Mouse (Mus musculus) ovary, postnatal 36 days (tissue): ENCODE measurements at regions not wholly inside any gene's neighbourhood (a gene's known extent, or its start where the extent isn't known, plus 50 kb on each side); places are given as distances from the start of the nearest gene placed in this dataset.
"Not testable (repeated sequence)": the region's sequence is repeated elsewhere in the genome, so short reads cannot be mapped to it uniquely, and the experiment has no call there.

Experiments
- DNase-seq: peaks from one replicate; pipeline ENCODE4 v3.0.0; 2022; ENCODE audit warnings: low spot score, mixed read lengths

DNA sequence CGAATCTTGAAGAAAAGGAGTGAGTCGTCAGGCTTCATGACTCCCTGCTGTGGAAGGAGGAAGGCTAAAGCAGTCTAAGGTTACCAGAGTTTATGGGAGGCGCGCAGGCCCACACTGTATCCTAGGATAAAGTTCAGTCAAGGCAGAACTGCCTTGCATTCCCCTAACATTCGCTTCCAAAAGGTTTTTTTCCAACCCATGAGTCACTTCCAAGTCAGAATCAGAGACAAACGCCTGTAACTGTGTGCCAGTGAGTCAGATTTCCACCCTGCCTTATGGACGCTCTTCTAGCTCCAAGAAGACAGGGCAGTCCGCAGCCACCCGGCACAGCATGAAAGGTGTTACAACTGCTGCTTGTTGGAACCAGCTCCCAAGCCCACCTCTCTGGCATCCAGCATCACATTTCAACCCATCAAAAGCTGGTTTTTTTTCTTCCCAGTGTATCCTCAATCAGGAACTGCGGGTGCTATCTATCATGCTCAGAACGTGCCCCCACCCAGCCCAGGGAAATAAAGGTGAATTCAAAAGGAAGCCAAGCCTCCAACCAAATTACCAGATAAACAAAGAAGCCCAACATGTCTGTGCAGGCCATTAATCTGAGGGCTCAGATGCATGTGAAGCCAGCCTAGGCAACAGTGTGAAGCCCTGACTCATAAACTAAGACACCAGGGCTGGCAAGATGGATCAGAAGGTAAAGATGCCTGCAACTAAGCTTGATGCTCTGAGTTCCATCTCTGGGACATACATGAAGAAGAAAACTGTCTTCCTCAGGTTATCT is 138.2 kb upstream of the Tbl1xr1 start:
- DNase-seq = no peak

DNA sequence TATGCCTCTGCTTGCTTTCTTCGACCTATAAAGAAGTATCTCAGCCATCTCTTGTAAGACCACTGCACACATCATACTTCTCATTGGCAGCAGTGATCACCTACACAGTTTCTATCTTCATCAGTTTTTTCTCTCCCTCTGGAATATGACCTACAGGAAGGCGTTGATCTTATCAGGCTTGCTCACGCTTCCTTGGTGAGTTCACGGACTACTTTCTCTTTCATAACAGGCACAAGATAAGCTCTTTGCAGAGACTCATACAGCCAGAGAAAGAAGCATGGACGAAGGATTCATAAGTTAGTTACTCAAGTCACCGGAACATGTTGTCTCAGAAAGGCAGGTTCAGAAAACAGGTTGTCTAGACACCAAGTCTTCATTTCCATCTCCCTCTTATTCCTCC is 136.7 kb upstream of the Tbl1xr1 start:
- no peak for DNase-seq

DNA sequence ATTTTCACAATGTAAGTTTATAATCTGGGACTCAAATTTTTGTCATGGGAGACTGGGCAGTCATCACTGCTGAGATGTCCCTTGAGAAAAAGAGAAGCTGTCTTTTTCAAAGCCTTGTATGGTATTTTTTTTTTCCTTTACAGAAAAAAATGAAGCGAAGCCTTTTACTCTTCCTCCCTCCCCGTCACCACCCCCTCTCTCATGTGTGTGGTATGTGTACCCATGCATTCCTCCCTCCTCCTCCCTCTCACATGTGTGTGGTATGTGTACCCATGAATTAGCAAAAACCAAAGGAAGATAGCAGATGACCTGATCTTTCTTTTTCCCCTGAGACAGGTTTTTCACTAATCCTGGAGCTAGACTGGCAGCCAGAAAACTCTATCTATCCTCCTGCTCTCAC is 134.9 kb upstream of the Tbl1xr1 start:
- DNase-seq = no peak

DNA sequence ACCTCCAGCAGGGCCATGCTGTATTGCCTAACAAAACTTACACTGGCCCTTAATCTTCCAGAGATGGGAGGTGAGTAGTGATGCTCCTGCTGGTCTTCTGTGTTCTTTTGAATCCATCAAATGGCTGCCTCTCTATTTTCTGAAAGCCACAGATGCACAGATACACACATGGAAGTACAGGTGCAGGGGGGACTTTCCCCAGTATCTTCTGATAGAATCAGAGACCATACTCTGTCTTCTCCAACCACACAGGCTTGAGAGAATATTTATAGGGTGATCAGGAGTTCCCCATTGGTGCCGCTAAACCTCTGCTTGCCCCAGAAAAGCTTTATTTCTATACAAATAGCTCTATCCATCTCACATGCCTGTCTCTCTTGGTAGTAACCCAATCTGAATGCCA is 133.5 kb upstream of the Tbl1xr1 start:
- DNase-seq = no peak

DNA sequence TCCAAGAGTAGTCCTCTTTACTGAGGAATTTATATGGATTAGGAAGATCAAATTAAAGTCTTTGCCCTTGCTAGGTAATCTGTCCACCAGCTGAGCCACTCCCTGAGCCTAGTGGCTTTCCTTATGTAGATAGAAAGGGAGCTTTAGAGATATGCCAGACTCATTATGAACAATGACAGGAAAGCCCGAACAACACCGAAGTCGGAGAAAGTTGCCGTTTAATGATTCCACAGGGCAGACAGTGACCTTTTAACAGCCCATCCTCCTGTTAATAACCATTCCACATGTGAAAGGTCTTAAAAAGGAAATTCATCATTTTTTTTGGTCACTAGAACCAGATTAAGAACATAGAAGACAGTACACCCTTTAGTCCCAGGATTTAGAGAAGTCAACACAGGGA is 130.7 kb upstream of the Tbl1xr1 start:
- no peak for DNase-seq

DNA sequence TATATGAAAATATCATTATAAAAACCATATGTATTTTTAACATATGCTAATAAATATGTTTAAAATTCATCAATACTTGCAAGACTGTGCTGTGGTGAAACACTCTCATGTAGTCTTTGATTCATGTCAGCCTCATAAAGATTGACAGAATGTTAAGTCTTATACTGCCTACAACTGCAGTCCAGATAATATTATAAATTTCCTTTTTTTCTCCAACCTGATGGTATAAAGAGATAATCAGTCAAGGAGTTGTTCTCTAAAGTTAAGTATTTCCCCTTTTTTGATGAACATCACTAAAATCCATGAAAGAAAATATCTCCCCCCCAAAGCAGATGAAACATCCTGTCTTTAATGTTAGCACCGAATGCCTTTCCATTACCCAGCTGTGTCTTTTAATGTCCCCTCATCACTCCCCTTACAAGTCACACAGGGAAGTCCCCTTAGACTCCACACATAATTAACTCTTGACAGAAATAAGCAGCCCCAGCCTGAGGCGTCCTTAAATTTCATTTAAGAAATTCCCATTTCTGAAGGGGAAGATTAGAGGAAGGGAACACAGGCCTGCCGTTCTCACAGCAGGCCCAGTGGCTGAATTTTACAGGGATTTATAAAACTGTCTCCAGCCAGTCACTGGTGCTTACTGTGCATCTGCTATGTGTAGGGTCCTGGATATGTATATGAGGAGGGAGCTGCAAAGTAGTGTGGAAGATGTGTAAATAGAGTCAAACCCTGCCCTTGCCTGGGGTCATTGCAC is 129.0 kb upstream of the Tbl1xr1 start:
- DNase-seq = no peak

DNA sequence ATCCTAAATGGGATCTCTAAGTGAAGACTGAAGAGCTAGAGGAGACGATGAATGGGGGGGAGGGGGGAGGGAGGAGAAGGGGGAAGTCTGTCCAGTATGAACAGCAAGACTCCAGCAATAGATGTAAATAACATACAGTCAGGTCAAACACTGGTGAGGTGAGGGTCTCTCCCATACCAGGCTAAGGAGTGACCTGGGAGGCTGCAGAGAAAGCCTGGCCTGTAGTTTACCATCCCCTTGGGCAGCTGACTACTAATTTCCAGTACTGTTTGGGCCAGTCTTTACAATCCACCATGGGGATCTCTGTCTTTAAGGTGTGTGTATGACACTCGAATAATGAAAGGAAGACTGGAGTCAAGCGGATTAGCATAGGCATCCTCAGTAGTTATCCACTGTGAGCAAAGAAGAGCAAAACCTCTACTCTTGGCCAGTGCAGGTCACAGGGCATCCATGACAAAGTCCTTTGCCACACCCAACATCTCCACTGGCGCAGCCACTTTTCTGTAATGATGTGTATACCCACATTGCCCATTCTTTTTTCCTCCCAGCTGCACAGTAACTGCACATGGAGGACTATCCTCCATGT is 128.3 kb upstream of the Tbl1xr1 start:
- no peak for DNase-seq

DNA sequence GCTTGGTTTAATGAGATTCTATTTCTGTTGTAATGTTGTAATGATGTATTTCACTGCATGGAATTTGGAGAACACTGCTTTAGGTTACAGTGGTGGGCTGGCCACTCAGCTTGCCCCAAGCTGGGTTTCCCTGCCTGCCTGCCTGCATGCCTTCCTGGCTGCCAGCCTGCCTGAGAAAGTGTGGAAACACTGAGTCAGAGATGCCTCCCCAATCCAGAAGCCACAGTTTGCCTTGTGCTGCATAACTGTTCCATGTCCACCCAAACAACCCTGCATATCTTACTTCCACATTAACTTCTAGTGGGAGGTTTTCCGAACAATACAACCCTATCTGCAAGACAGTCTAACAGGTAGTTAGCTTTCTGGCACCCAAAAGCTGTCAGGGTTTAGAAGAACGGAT is 127.0 kb upstream of the Tbl1xr1 start:
- DNase-seq = no peak

DNA sequence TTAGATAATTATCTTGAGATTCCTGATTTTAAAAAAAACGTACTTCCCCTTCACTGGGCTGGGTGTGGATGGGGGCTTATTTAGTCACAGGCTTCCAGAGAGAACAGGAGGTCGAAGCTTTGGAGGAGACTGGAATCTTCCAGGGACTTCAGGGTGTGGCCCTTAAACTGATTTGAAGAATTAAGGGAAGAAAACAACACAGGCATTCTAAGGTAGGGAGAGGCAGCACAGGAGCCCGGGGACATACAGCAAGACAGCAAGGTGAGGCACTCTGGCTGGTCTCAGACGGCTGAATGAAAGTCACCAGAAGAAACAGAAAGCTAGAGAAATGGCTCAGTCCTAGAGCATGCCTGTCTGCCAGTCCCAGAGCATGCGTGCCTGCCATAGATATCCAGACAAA is 125.9 kb upstream of the Tbl1xr1 start:
- DNase-seq = no peak

DNA sequence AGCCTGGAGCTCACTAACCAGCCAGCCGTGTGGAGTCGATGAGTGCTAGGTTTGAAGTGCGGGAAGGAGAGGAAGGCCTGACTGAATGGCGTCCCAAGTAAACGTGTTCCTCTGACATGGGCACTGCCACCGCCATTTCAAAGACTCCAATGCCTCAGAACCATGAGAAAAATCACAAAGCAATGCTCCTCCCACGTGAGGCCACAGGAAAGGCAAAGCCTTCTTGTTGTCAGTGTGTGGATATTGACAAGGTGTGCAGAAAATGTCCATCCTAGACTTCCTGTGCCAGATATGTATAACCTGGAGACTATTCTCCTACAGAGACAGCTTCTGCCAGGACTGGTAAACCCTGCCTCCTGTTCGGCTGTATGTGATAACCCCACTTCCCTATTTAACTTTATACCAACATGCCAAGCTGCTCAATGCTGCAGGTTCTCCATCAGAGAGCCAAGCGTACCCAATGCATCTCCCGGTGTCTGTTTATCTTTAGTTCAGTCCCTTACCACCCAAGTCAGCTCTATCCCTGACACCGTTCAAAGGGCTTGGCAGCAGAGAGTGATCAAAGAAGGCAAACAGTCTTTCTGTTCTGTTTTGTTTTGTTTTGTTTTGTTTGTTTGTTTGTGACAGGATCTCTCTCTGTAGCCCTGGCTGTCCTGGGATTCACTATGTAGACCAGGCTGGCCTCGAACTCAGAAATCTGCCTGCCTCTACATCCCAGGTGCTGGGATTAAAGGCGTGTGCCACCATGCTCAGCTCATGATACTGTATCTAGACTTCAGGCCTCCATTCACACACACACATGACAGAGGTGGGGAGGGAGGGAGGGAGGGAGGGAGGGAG is 124.8 kb upstream of the Tbl1xr1 start:
- DNase-seq = no peak

DNA sequence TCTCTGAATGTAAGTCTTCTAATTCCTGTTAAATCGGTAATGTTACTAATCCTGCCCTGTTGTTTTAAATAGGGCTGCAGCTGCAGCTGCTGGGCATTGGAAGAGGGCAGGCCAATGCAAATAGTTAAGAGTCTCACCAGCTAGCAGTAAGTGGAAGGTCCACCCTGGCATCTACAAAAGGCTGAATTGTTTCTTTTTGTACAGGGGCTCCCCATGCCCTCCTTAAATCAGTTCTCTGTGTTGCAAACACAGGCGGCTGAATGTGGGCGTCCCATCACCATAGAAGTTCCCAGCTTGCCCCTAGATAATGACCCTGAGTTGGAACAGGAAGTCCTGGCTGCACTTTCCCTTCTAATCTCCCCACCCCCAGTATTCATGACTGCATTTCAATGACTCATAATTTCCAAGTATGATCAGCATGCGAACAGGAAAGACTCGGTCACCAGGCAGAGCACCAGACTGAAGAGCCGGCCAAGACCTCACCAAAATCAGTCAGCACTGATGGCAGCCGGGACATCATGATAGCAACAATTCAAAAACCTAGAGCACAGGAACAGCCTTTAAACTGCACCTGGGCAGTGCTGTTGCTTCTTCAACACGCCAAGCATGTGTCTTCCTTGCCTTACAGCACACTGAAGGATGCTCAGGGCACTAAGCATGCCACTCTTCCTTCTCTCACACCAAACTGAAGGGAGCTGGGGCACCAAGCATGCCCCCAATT is 123.6 kb upstream of the Tbl1xr1 start:
- no peak for DNase-seq

DNA sequence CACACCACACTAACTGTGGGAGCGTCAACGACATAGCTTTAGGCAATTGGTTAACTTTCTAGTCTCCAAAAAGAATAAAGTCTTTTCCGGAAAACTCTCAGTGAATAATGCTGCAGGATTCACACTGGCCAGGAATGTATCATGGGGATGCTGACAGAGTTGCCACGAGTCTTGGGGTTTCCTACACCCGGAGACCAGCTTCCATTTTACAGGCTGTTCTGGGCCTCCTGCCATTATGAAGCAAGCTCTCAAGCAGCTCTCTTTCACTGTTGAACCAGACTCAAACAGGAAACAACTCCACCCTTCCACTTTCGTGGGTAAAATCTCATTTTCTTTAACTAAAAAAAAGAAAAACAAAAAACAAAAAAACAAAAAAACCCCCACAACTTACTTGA is 123.0 kb upstream of the Tbl1xr1 start:
- DNase-seq = no peak

DNA sequence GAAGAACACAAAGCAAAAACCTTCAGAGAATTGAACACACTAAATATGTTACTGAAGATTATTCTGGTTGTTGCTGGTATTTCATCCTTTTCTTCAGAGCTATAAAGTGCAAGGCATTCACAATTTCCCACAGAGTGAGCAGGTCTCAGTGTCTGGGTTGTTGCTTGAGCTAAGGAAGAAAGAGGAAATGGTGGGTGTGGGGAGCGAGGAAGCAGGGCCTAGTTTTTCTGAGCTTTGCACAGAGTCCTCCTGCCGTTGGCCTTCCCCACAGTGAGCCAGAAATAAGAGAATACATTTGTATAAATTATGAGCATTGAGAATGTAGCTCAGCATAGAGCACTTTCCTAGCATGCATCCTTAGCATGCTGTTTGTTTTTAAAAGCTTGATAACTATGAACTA is 120.8 kb upstream of the Tbl1xr1 start:
- DNase-seq = no peak

DNA sequence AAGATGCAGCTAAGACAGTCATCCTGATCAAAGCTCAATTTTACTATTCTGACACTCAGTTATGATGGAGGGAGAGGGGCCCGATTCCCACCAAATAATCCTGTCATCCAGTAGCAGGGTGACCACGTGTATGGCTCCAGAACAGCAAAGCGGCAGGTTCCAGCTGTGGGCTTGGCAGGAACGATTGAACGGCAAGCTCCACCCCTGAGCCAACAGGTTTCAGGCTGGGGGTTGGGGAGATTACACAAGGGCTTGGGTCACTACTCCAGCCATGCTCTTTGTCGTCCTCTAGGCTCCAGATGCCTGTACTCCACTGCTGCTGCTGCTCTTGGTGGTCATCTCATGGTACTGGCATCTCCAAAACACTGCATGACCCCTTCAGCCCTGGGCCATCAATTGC is 119.3 kb upstream of the Tbl1xr1 start:
- DNase-seq = not testable (repeated sequence)

DNA sequence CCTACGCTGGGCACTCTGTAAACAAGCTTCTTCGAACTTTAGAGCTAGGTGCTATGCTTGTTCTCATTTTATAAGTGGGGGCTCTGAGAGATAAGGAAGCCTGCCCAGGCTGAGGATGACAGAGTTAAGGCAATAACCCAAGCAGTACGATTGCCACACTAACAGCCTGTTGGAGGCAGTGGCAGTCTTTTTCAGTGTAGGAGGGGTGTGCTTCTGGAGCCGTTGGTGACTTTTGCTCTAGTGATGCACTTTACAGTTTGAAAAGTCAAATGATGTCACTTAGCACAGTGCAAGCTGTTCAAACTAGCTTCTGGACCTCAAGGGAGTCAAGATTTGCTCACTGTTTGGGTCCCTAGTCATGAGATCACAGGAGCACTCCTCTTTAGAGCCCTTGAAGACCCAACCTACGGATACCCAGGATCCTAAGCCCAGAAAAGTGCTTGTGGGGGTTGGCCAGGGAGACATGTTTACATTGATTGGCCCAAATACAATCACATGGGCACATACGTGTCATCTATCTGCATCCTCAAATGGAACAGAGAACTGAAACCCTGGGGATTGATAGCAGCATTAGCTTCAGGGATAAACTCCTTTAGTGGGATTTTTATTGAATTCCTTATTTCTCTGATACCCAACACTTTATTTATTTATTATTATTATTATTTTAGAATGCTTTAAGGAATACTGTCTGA is 117.7 kb upstream of the Tbl1xr1 start:
- no peak for DNase-seq

DNA sequence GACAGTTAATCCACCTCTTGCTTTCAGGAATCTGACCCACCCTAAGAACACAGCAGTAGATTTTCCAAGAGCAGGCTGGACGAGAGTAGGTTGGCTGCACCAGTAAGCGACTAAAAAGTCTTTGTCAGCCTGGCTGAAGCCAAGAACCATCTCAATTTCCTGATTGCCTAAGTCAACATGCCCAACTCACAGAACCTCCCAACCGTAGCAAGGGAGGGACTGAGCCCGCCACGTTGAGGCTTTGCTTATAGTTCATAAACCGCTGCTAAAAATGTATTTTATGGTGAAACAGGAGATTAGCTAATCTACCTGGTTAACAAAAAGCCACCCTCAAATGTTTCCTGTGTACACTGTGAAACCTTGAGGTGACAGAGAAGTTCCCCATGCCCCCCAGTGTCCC is 115.4 kb upstream of the Tbl1xr1 start:
- no peak for DNase-seq

DNA sequence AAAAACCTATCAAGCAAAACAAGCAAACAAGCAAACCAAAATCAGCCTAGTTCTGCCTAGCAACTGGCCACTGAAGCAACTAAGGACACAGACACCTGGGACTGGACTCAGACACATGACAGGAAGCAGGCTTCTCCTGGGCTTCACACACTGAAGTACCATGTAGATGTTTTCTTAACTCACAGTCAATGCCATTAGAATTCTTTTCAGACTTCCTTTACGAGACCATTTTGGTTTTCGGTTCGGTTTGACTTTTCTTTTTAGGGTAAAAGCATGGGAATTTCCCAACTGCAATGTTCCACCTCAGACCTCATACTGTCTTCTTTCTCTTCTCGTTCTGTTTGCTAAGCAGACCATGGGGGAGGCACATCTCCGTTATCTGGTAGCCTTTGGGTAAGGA is 114.7 kb upstream of the Tbl1xr1 start:
- DNase-seq = no peak

DNA sequence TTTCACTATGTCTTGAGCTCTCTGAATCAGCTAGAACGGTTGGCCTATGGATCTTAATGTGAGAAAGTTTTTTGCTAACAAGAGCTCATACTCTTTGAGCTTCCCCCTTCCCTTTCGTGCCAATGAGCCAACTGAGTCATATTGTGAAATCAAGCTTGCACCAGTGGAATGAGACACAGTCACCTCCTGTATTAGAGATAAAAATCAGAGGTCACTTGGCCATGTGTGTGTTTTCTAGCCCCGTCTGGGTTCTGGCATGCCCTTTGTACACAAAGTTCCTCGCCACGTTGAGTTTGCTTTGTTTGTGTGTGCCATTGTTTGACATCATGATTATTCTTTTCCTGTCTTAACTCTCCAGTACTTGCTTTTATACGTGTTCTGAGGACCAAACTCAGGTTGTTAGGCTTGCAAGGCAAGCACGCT is 114.1 kb upstream of the Tbl1xr1 start:
- no peak for DNase-seq

DNA sequence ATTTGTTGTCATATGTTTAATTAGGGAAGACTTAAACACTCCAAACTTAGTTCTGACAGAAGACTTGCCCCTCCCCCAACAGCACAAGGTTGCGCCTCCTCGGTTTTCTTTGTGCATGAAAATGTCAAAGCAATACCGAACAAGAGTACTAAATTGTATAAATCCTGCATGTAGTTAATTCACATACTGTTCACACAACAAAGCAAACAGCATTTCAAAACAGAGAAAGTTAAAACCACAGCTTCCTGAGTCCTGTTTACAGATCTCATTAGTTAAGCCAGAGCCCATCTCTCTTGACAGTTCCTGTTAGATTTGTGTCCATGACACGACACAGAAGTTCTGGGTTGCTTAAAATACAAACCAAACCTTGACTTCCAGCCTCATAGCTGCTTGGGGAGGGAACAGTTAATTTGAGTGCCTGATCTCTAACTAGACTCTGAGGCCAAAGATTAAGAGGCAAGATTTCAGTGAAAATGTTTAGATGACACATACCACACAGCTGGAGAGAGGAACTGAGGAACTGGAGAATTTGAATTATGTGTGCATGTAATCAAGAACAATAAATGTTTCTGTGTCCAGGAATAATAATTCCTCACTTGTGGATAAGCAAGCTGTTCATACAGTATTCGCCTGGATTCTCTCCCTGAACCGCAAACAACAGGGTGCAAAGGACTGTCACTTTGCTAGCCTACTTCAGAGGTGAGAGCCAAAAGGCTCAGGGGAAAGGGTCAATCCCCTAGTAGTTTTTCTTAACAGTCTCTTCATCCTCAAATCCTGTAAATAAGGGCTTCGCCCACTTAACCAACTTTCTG is 113.3 kb upstream of the Tbl1xr1 start:
- no peak for DNase-seq

DNA sequence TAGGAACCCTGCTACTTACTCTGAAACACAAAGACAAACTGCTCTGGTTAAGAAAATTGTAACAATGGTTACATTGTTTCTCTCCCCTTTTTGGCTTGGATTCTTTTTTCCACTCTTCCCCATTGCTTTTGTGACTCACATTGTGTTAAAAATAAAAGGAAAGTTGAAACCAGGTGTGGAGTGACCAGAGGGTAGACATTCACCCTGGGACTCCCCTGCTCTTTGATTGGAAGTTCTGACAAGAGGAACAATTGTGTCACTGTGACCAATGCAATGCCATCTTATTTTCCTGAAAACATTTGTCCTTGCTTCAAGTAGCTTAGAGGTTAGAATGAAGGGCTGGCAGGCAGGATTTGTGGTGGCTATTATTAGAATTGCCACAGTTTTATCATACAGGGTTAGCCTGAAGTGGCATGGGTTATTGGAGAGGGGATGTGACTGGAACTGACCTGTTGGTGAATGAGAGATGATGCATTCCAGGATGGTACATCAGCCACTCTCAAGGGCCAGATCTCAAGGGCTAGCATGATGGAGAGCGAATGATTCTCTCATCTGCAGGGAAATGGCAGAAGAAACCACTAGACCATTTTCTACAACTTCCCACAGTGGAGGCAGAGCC is 112.6 kb upstream of the Tbl1xr1 start:
- DNase-seq = no peak
